Mouse (Mus musculus) lung, adult 2 months (tissue): Measurements from ENCODE around the gene Spata16. TPM values are rescaled to one million over a fixed set of nuclear protein-coding genes. Genes with fewer than 3 reads are reported as not detected.

ENCODE experiments used
- DNase-seq: peaks from one replicate; pipeline ENCODE4 v3.0.0; 2022
- H3K4me1 ChIP-seq: fragments of 200-500 bp; 2 replicates; pipeline ENCODE4 v1.6.1; 2011; ENCODE audit warnings: low read length; ENCODE audit not compliant: control insufficient read depth, insufficient read depth
- H3K4me3 ChIP-seq: fragments of 200-500 bp; replicated peaks from 2 replicates; pipeline ENCODE3; 2011; ENCODE audit warnings: low read depth, mild to moderate bottlenecking, control low read depth, low read length; ENCODE audit errors: extremely low read depth
- CTCF ChIP-seq: fragments of 200-500 bp; IDR thresholded peaks from 2 replicates; pipeline ENCODE4 v1.5.1; 2011; ENCODE audit warnings: mild to moderate bottlenecking, low read length, control low read depth; ENCODE audit not compliant: insufficient read depth
- POLR2A ChIP-seq: fragments of 200-500 bp; IDR thresholded peaks from 2 replicates; pipeline ENCODE4 v1.6.1; 2011; ENCODE audit warnings: low read depth, mild to moderate bottlenecking, control low read depth, low read length, borderline replicate concordance; ENCODE audit errors: extremely low read depth
- WGBS: fragments of 180-500 bp; shearing (Covaris S2); methylation state at CpG from one replicate; pipeline ENCODE4 v1.1.7; 2018; 5-methylcytosine and 5-hydroxymethylcytosine counted together
- polyA plus RNA-seq: library from polyadenylated mRNA; depleted of rRNA; stranded (reverse); fragments of >200 nt; gene quantifications from 2 replicates; pipeline ENCODE4 v1.2.3, GENCODE M21; 2012

Gene Spata16
- polyA plus RNA-seq, 1 experiment, result not detected

DNA sequence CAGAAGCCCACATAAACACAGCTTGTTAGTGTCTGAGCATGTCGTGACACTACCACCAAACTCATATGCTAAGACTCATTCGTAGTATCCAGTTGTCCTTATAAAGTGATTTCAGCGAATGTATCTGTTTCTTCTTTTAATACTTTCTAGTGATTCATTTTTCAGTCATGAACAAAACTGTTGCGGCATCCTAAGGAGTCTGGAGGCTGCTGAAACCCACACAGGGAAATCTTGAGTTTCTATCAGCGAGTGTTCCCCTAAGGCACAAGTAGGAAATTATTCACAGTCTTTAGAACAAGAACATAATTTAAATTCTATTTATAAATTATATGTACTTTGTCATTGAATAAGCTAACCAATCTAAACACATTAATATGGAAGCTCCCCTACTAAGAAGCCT is 216.1 kb downstream of the Spata16 start:
- no peak for DNase-seq
- no peak for TF ChIP-seq CTCF
- no peak for TF ChIP-seq POLR2A
- H3K4me3 ChIP-seq, result no peak overlapping the region
- no peaks in the 10 kb centered on the region for H3K4me1 ChIP-seq
- 80% methylated on average over 5 of the region's 5 CpGs for WGBS

DNA sequence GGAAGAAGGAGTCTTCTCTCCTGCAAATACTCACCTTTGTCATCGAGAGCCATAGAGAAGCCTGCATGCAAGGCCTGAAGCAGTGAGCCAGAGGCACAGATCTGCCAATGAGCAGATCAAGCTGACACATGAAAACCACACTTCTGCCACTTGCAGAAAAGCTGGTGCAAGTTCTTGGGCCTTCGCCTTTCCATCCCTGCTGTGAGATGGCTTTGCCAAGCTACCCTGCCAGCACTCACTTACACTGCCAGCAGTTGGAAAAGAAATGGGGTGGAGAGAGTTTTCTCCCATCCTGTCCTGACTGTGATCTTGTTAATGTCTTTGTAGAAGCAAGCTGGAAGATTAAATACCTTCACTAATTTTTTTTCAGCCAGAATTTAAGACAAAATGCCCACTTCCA is 237.3 kb downstream of the Spata16 start:
- TF ChIP-seq CTCF (no peak), POLR2A (no peak)
- 59% methylated on average over 2 of the region's 2 CpGs for WGBS
- H3K4me3 ChIP-seq, result no peak overlapping the region
- H3K4me1 ChIP-seq, result no peaks in the 10 kb centered on the region
- DNase-seq, result no peak

DNA sequence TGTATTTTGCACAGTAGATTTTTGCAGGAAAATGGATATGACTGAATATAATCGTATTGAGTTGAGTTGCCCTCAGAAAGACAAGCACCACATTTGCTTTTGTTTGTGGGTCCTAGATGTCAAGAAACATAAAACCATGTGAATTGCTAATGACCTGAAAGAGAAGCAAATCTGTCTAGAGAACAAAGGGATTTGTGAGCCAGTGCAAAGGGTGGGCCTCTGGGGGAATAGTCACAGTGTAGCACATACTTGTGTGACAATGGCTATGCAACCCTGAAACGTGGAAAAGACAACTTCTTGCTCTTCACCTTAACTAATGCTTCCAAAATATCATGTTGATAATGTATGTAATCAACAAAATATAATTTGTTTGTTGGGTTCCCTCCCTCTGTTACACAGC is 239.9 kb downstream of the Spata16 start:
- TF ChIP-seq POLR2A (no peak), CTCF (no peak)
- Histone ChIP-seq H3K4me3 (no peak overlapping the region), H3K4me1 (no peaks in the 10 kb centered on the region)
- WGBS, result 69% methylated on average over 2 of the region's 2 CpGs
- DNase-seq, result no peak

DNA sequence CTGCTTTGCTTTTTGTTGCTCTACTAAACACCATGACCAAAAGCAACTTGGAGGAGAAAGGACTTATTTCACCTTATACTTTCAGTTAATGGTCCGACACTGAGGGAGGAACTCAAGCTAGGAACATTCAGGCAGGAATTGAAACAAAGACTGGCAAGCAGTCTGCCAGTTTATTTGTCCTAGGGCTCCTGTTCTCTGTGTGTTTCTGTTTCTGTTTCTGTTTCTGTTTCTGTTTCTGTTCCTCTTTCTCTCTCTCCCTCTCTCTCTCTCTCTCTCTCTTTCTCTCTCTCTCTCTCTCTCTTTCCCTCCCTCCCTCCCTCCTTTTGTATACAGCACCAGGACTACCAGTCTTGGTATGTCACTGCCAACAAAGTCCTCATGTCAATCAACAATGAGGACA is 279.2 kb downstream of the Spata16 start:
- Histone ChIP-seq H3K4me1 (no peaks in the 10 kb centered on the region), H3K4me3 (no peak overlapping the region)
- 63% methylated on average over 1 of the region's 1 CpGs for WGBS
- no peak for TF ChIP-seq POLR2A
- no peak for TF ChIP-seq CTCF
- DNase-seq, result no peak

DNA sequence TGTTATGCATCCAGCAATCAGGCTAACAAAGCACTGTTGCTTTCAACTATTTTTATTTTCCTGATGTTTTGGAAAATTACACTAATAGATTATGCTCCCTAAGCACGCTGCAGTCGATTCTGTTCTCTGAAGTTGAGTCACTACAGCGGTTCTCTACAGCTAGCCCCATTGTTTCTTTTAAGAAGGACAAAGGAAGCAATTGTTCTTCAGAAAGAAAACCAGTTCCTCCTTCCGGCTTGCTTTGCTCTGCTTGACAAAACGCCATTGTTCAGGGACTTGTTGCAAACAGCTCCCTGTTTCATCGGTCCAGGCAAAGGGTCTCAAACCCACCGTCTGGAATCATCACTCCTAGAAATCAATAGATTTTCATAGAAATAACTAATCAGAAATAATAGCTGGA is 283.6 kb downstream of the Spata16 start:
- WGBS, result 43% methylated on average over 7 of the region's 7 CpGs
- no peak overlapping the region for H3K4me3 ChIP-seq
- H3K4me1 ChIP-seq, result no peaks in the 10 kb centered on the region
- no peak for DNase-seq
- TF ChIP-seq CTCF, result no peak
- no peak for TF ChIP-seq POLR2A

DNA sequence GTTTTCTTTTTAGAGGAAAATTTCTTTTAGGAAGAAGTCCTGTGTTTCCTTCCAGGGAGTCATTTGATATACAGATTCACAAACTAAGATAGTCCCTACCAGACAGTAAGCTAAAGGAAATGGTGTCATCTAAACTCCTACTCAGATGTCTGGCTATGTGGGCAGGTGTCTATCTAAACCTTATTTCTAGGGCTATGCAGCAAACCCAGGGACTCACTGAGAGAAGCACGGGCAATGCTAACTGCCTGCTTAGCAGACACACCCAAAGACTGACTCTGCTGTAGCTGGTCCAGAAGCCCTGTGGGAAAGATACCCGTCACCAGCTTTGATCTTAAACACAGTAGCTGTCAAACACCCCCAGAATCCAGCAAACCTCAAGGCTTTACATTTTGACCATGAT is 284.2 kb downstream of the Spata16 start:
- DNase-seq, result no peak
- Histone ChIP-seq H3K4me1 (no peaks in the 10 kb centered on the region), H3K4me3 (no peak overlapping the region)
- 89% methylated on average over 2 of the region's 2 CpGs for WGBS
- TF ChIP-seq CTCF, result no peak
- TF ChIP-seq POLR2A, result no peak

DNA sequence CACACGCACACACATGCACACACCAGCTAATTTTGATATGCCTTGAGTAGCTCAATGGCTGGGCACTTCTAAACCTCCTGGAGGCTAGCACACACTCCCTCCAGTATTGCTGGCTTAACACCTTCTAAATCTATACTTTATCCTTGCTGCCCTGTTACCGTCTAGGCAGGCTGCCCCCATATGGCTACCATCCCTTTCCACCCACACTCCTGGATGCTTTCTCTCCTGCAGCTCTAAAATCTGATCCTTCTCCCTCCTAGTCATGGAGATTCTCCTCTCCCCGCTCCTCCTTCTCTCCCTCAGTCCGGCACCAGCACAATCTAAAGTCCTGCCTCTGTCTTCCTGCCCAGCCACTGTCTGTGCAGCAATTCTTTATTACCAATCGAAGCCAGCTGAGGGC is 286.0 kb downstream of the Spata16 start:
- Histone ChIP-seq H3K4me1 (no peaks in the 10 kb centered on the region), H3K4me3 (no peak overlapping the region)
- WGBS, result 76% methylated on average over 5 of the region's 5 CpGs
- no peak for DNase-seq
- TF ChIP-seq CTCF, result no peak
- TF ChIP-seq POLR2A, result no peak

DNA sequence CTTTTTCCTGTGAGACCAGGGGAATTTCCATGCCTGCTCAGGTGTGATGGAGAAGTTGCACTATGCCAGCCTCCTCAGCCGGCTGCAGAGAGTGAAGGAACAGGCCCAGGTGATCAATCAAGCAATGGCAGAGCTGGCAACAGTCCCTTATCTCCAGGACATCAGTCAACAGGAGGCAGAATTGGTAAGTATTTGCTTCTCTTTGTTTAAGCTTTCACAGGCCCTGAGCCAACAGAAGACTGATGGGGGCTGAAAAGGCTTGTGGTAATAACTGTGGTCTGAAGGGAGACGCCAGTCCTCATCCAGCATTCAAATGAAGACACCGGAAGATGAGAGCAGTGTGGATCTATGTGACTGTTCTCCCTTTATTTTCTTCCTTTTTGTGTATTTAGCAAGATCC is 286.8 kb downstream of the Spata16 start:
- H3K4me3 ChIP-seq, result no peak overlapping the region
- no peak for DNase-seq
- H3K4me1 ChIP-seq, result no peaks in the 10 kb centered on the region
- TF ChIP-seq CTCF (no peak), POLR2A (no peak)
- 14% methylated on average over 3 of the region's 3 CpGs for WGBS

DNA sequence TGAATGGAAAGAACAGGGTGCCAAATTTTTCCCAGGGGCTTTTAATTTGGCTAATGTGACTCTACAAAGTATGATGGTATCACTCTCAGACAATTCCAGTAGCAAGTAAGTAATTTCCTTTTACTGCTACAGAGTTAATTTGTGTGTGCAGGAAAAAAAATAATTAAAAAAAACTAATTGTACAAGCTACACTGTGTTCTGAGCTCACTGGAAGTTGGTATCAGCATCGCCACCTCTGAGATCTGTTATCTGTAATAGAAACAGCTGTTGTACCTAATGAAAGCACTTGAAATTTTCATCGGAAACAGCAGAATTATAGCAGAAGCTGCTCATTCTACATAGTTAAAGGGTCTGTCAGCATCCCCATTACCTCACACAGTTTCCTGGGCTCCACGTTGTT is 295.7 kb downstream of the Spata16 start:
- H3K4me1 ChIP-seq, result no peaks in the 10 kb centered on the region
- 77% methylated on average over 3 of the region's 3 CpGs for WGBS
- TF ChIP-seq POLR2A (no peak), CTCF (no peak)
- no peak for DNase-seq
- H3K4me3 ChIP-seq, result no peak overlapping the region

DNA sequence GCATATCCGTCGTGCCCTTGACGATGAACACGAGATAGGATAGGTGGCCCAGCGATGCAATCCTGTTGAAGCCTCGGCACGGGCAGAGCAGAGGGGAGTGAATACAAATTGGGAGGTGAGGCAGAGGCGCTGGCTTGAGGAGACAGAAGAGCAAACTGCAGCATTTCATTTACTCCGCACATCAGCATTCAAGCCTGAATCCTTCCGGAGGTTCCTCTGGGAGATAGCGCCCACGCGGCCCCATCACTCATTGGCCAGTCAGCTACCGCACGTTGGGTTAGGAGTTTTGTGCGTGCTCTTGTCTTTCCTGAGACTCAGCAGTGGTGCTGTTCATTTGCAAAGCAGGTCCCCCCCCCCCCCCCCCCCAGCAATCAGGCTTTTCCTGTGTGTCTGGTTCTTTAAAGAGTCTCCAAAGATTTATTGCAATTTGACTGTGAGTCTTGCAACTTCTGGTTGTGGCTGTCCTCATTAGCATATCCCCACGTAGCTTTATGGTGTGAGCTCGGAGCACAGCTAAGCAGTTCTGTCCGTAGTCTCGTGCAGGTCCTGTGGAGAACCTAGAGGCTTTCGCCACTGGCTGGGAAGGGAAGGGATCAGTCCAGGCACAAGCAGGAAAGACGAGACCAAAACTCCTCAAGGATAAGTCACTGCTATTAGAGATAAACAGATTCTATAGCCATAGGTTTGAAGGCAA is 299.6 kb downstream of the Spata16 start:
- H3K4me1 ChIP-seq, result no peaks in the 10 kb centered on the region
- H3K4me3 ChIP-seq, result no peak overlapping the region
- WGBS, result 59% methylated on average over 22 of the region's 22 CpGs
- no peak for TF ChIP-seq CTCF
- DNase-seq, result no peak

DNA sequence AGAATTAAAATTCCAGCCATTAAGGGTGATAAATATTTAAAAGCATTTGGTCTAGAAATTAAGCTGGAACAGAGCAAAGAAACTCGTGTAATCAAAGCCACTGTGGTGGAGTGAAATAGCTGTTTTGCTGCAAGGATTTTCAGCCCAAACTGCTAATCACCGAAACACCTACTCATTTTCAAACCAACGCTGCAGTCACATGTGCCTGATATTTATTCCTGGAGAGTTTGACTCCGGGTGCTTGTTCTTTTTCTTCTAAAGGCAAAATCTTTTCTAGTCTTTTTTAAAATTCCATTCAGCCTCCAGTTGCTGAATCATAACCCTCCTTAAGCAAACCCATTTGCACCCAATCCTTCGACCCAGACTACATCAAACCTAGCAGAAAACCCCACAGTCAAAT is 329.4 kb downstream of the Spata16 start:
- H3K4me3 ChIP-seq, result no peak overlapping the region
- 67% methylated on average over 5 of the region's 5 CpGs for WGBS
- TF ChIP-seq CTCF (no peak), POLR2A (no peak)
- no peak for DNase-seq
- no peaks in the 10 kb centered on the region for H3K4me1 ChIP-seq
